Mouse (Mus musculus) brown adipose tissue, adult 24 weeks (tissue): ENCODE results near the gene Klk1b26. TPM values are rescaled to one million over a fixed set of nuclear protein-coding genes. Genes with fewer than 3 reads are reported as not detected.
"Not testable (repeated sequence)": the region's sequence is repeated elsewhere in the genome, so short reads cannot be mapped to it uniquely, and the experiment has no call there.

ENCODE experiments used
- H3K27ac ChIP-seq: fragments of 200-500 bp; replicated peaks from 2 replicates; pipeline ENCODE4 v1.5.1; 2012; ENCODE audit warnings: low read depth, mild to moderate bottlenecking, low read length
- H3K4me1 ChIP-seq: fragments of 200-500 bp; 2 replicates; pipeline ENCODE4 v1.6.1; 2012; ENCODE audit warnings: low read length, mixed read lengths; ENCODE audit not compliant: control insufficient read depth, insufficient read depth, insufficient read length
- H3K4me3 ChIP-seq: fragments of 200-500 bp; 2 replicates; pipeline ENCODE4 v1.5.1; 2012; ENCODE audit warnings: low read depth, mild to moderate bottlenecking, low read length, moderate library complexity; ENCODE audit not compliant: insufficient read depth
- polyA plus RNA-seq: library from polyadenylated mRNA; stranded (reverse); fragments of >200 nt; gene quantifications from 2 replicates; pipeline ENCODE4 v1.2.4, GENCODE M21; 2012; ENCODE audit not compliant: missing spikeins, insufficient read depth, insufficient read length

The Klk1b26 gene
- polyA plus RNA-seq: not detected in 2 replicates

GRCm38 (mm10) chr7:44011868-44012267 is at the start of gene Klk1b26:
Gene Klk1b26, plus strand, starts transcription at chr7:44012168.
- H3K4me3 ChIP-seq, H3K27ac ChIP-seq: not testable (repeated sequence)

GRCm38 (mm10) chr7:43966451-43966850 is 45.5 kb upstream of the Klk1b26 start, which contains the start of gene Klk1b1:
Gene Klk1b1, plus strand, starts transcription at chr7:43966751.
- H3K4me1 ChIP-seq: no peaks in the 10 kb centered on the region
- H3K27ac ChIP-seq: no peak within 1 kb of the TSS
- no peak within 1 kb of the TSS for H3K4me3 ChIP-seq

More at GRCm38 (mm10) chr7:44011868-44012267, at the start of gene Klk1b26:
- not testable (repeated sequence) for H3K4me1 ChIP-seq

GRCm38 (mm10) chr7:43967058-43967457 is 44.9 kb upstream of the Klk1b26 start:
- Histone ChIP-seq H3K4me3 (no peak overlapping the region), H3K27ac (no peak overlapping the region), H3K4me1 (no peaks in the 10 kb centered on the region)

GRCm38 (mm10) chr7:43967612-43968011 is 44.4 kb upstream of the Klk1b26 start:
- Histone ChIP-seq H3K27ac (no peak overlapping the region), H3K4me1 (no peaks in the 10 kb centered on the region), H3K4me3 (no peak overlapping the region)

- not testable (repeated sequence) for H3K4me3 ChIP-seq, H3K4me1 ChIP-seq, H3K27ac ChIP-seq
Measured at GRCm38 (mm10) chr7:43975761-43976160, 36.2 kb upstream of the Klk1b26 start, which contains the start of gene Klk1b9. Gene Klk1b9, plus strand, starts transcription at chr7:43976061.

- H3K4me3 ChIP-seq: no peak overlapping the region
- no peak overlapping the region for H3K27ac ChIP-seq
- H3K4me1 ChIP-seq: no peaks in the 10 kb centered on the region
Measured at GRCm38 (mm10) chr7:43985657-43986056, 26.3 kb upstream of the Klk1b26 start.

- not testable (repeated sequence) for H3K4me1 ChIP-seq, H3K4me3 ChIP-seq, H3K27ac ChIP-seq
Measured at GRCm38 (mm10) chr7:43994821-43995220, 17.1 kb upstream of the Klk1b26 start.

- not testable (repeated sequence) for H3K4me1 ChIP-seq, H3K4me3 ChIP-seq, H3K27ac ChIP-seq
Measured at GRCm38 (mm10) chr7:43995577-43995976, 16.4 kb upstream of the Klk1b26 start, which contains the start of gene Klk1b11. Gene Klk1b11, plus strand, starts transcription at chr7:43995877.

GRCm38 (mm10) chr7:44004847-44005246 is 7.1 kb upstream of the Klk1b26 start:
- Histone ChIP-seq H3K27ac (no peak overlapping the region), H3K4me1 (no peaks in the 10 kb centered on the region), H3K4me3 (no peak overlapping the region)

- not testable (repeated sequence) for H3K27ac ChIP-seq, H3K4me1 ChIP-seq, H3K4me3 ChIP-seq
Measured at GRCm38 (mm10) chr7:44014666-44015065, 2.7 kb downstream of the Klk1b26 start.

GRCm38 (mm10) chr7:44015071-44015470 is 3.1 kb downstream of the Klk1b26 start:
- Histone ChIP-seq H3K4me1 (no peaks in the 10 kb centered on the region), H3K27ac (no peak overlapping the region), H3K4me3 (no peak overlapping the region)

GRCm38 (mm10) chr7:44051990-44052389 is 40.0 kb downstream of the Klk1b26 start, which contains the start of gene Klk1b27:
Gene Klk1b27, plus strand, starts transcription at chr7:44052290.
- not testable (repeated sequence) for H3K4me1 ChIP-seq, H3K4me3 ChIP-seq, H3K27ac ChIP-seq

Other genes with a start within 250 kb of the Klk1b26 start
- gene Klk12, start 243.3 kb upstream of the Klk1b26 start, polyA plus RNA-seq: not detected in 2 replicates
- not detected in 2 replicates for gene Klk11, start 237.6 kb upstream of the Klk1b26 start, polyA plus RNA-seq
- not detected in 2 replicates for gene Klk10, start 231.1 kb upstream of the Klk1b26 start, polyA plus RNA-seq
- gene Klk9, start 220.3 kb upstream of the Klk1b26 start, polyA plus RNA-seq: not detected in 2 replicates
- 2.3 and 3.4 TPM in 2 replicates for gene Klk8, start 214.6 kb upstream of the Klk1b26 start, polyA plus RNA-seq
- not detected in 2 replicates for gene Klk7, start 200.9 kb upstream of the Klk1b26 start, polyA plus RNA-seq
- gene Klk6, start 187.7 kb upstream of the Klk1b26 start, polyA plus RNA-seq: not detected in 2 replicates
- gene Klk5, start 170.2 kb upstream of the Klk1b26 start, polyA plus RNA-seq: not detected in 2 replicates
- not detected in 2 replicates for gene Klk4, start 131.0 kb upstream of the Klk1b26 start, polyA plus RNA-seq
- gene Klk15, start 78.4 kb upstream of the Klk1b26 start, polyA plus RNA-seq: not detected in 2 replicates
- not detected in 2 replicates for gene Klk1b8, start 61.5 kb upstream of the Klk1b26 start, polyA plus RNA-seq
- not detected in 2 replicates for gene Klk1b1, start 45.4 kb upstream of the Klk1b26 start, polyA plus RNA-seq
- not detected in 2 replicates for gene Klk1b9, start 36.1 kb upstream of the Klk1b26 start, polyA plus RNA-seq
- gene Klk1b11, start 16.3 kb upstream of the Klk1b26 start, polyA plus RNA-seq: not detected in 2 replicates
- not detected in 2 replicates for gene Klk1b27, start 40.1 kb downstream of the Klk1b26 start, polyA plus RNA-seq
- not detected in 2 replicates for gene Klk1b21, start 90.2 kb downstream of the Klk1b26 start, polyA plus RNA-seq
- gene Klk1b22, start 100.5 kb downstream of the Klk1b26 start, polyA plus RNA-seq: not detected in 2 replicates
- not detected in 2 replicates for gene Klk1b16, start 124.6 kb downstream of the Klk1b26 start, polyA plus RNA-seq
- not detected in 2 replicates for gene Klk1b24, start 176.1 kb downstream of the Klk1b26 start, polyA plus RNA-seq
- gene Klk1b3, start 186.0 kb downstream of the Klk1b26 start, polyA plus RNA-seq: not detected in 2 replicates
- not detected in 2 replicates for gene Klk1b4, start 195.3 kb downstream of the Klk1b26 start, polyA plus RNA-seq
- gene Klk1b5, start 203.8 kb downstream of the Klk1b26 start, polyA plus RNA-seq: not detected in 2 replicates
- gene Klk1, start 213.2 kb downstream of the Klk1b26 start, polyA plus RNA-seq: not detected in 2 replicates
- not detected in 2 replicates for gene Gm36864, start 224.0 kb downstream of the Klk1b26 start, polyA plus RNA-seq
- gene 1700028J19Rik, start 234.5 kb downstream of the Klk1b26 start, polyA plus RNA-seq: not detected in 2 replicates
- 5.5 and 5.7 TPM in 2 replicates for gene 2410002F23Rik, start 234.6 kb downstream of the Klk1b26 start, polyA plus RNA-seq
- gene Acp4, start 245.2 kb downstream of the Klk1b26 start, polyA plus RNA-seq: not detected in 2 replicates
- gene Gm15517, start 249.3 kb downstream of the Klk1b26 start, polyA plus RNA-seq: not detected in 2 replicates